Mouse (Mus musculus): ENCODE results near the gene Ebf1. TPM values are rescaled to one million over a fixed set of nuclear protein-coding genes. Genes with fewer than 3 reads are reported as not detected.

The Ebf1 gene
- polyA plus RNA-seq, 1 experiment from 2014 or later, result 61.7 TPM

GRCm38 (mm10) chr11:45002681-45003286, 385.7 kb downstream of the Ebf1 start:
- H3K4me1 ChIP-seq (ENCODE audit: control insufficient read depth, insufficient read depth, low read length), result peaks cover 9% of the 10 kb centered on the region
- H3K9ac ChIP-seq (ENCODE audit: low read length), result no peak overlapping the region
- no peaks in the 10 kb centered on the region for H3K36me3 ChIP-seq (ENCODE audit: control insufficient read depth, insufficient read depth, low read length)
- no peak overlapping the region for H3K4me3 ChIP-seq (ENCODE audit: low read depth, low read length)
- H3K9me3 ChIP-seq (ENCODE audit: control insufficient read depth, low read length), result no peaks in the 10 kb centered on the region
- ATAC-seq (ENCODE audit: insufficient number of reproducible peaks, low FRiP score, low TSS enrichment, low read depth), result no peak
- no peaks in the 10 kb centered on the region for H3K27me3 ChIP-seq (ENCODE audit: control insufficient read depth, insufficient read depth, low read length)
- WGBS, result 21% methylated on average over 5 of the region's 5 CpGs
- no peak for DNase-seq (ENCODE audit: low spot score)
- H3K27ac ChIP-seq (replicated peaks; ENCODE audit: low read depth, low read length), result no peak overlapping the region; the same call in 1 of the 2 replicates
- H3K4me2 ChIP-seq (ENCODE audit: low read depth, severe bottlenecking), result no peak overlapping the region

- Histone ChIP-seq H3K27ac (replicated peaks; ENCODE audit: low read depth, low read length) (peak overlapping the region; percentile 37), H3K4me1 (ENCODE audit: control insufficient read depth, insufficient read depth, low read length) (peaks cover 9% of the 10 kb centered on the region), H3K36me3 (ENCODE audit: control insufficient read depth, insufficient read depth, low read length) (no peaks in the 10 kb centered on the region), H3K9me3 (ENCODE audit: control insufficient read depth, low read length) (no peaks in the 10 kb centered on the region), H3K9ac (ENCODE audit: low read length) (no peak overlapping the region), H3K27me3 (ENCODE audit: control insufficient read depth, insufficient read depth, low read length) (no peaks in the 10 kb centered on the region), H3K4me3 (ENCODE audit: low read depth, low read length) (no peak overlapping the region), H3K4me2 (ENCODE audit: low read depth, severe bottlenecking) (no peak overlapping the region)
- no peak for DNase-seq (ENCODE audit: low spot score)
- no peak for ATAC-seq (ENCODE audit: insufficient number of reproducible peaks, low FRiP score, low TSS enrichment, low read depth)
- 34% methylated on average over 9 of the region's 9 CpGs for WGBS
Observed at GRCm38 (mm10) chr11:45003716-45004437, 386.8 kb downstream of the Ebf1 start.

GRCm38 (mm10) chr11:45007311-45007710, 390.2 kb downstream of the Ebf1 start:
- Histone ChIP-seq H3K27me3 (ENCODE audit: control insufficient read depth, insufficient read depth, low read length) (no peaks in the 10 kb centered on the region), H3K9me3 (ENCODE audit: control insufficient read depth, low read length) (no peaks in the 10 kb centered on the region), H3K27ac (replicated peaks; ENCODE audit: low read depth, low read length) (no peak overlapping the region), H3K4me3 (ENCODE audit: low read depth, low read length) (no peak overlapping the region), H3K4me2 (ENCODE audit: low read depth, severe bottlenecking) (no peak overlapping the region), H3K9ac (ENCODE audit: low read length) (no peak overlapping the region), H3K4me1 (ENCODE audit: control insufficient read depth, insufficient read depth, low read length) (peaks cover 9% of the 10 kb centered on the region), H3K36me3 (ENCODE audit: control insufficient read depth, insufficient read depth, low read length) (no peaks in the 10 kb centered on the region)
- 47% methylated on average over 11 of the region's 11 CpGs for WGBS
- DNase-seq (ENCODE audit: low spot score) (no peak), ATAC-seq (ENCODE audit: insufficient number of reproducible peaks, low FRiP score, low TSS enrichment, low read depth) (no peak)

- H3K9me3 ChIP-seq (ENCODE audit: control insufficient read depth, low read length), result no peaks in the 10 kb centered on the region
- no peak overlapping the region for H3K4me2 ChIP-seq (ENCODE audit: low read depth, severe bottlenecking)
- ATAC-seq (ENCODE audit: insufficient number of reproducible peaks, low FRiP score, low TSS enrichment, low read depth) (no peak), DNase-seq (ENCODE audit: low spot score) (peak; percentile 94)
- peaks cover 4% of the 10 kb centered on the region for H3K4me1 ChIP-seq (ENCODE audit: control insufficient read depth, insufficient read depth, low read length)
- WGBS, result 3% methylated on average over 7 of the region's 7 CpGs
- H3K36me3 ChIP-seq (ENCODE audit: control insufficient read depth, insufficient read depth, low read length), result no peaks in the 10 kb centered on the region
- no peak overlapping the region for H3K9ac ChIP-seq (ENCODE audit: low read length)
- no peak overlapping the region for H3K27ac ChIP-seq (replicated peaks; ENCODE audit: low read depth, low read length)
- no peaks in the 10 kb centered on the region for H3K27me3 ChIP-seq (ENCODE audit: control insufficient read depth, insufficient read depth, low read length)
- H3K4me3 ChIP-seq (ENCODE audit: low read depth, low read length), result no peak overlapping the region
Observed at GRCm38 (mm10) chr11:45008078-45008477, 391.0 kb downstream of the Ebf1 start.

DNA sequence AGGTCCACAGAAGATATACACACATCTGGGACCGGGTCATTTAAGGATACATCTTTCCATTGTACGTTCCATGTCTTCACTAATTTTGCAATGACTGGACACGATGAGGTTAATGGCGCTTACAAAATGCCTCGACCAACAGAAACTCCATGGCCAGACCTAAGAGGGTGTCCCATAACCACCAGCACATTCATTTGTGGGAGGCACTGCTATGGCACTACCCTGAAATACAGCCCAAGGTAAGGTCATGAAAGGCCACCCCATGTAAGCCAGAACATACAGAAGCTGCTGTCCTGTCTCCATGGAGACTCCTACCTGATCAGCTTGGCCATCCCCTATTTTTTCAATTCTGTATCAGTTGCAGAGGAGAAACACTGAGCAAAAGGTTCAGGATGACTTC, 391.6 kb downstream of the Ebf1 start:
- Histone ChIP-seq H3K36me3 (ENCODE audit: control insufficient read depth, insufficient read depth, low read length) (no peaks in the 10 kb centered on the region), H3K27me3 (ENCODE audit: control insufficient read depth, insufficient read depth, low read length) (no peaks in the 10 kb centered on the region), H3K4me2 (ENCODE audit: low read depth, severe bottlenecking) (no peak overlapping the region), H3K27ac (replicated peaks; ENCODE audit: low read depth, low read length) (no peak overlapping the region), H3K9ac (ENCODE audit: low read length) (no peak overlapping the region), H3K4me1 (ENCODE audit: control insufficient read depth, insufficient read depth, low read length) (peaks cover under 1% of the 10 kb centered on the region), H3K9me3 (ENCODE audit: control insufficient read depth, low read length) (no peaks in the 10 kb centered on the region), H3K4me3 (ENCODE audit: low read depth, low read length) (no peak overlapping the region)
- 90% methylated on average over 5 of the region's 5 CpGs for WGBS
- ATAC-seq (ENCODE audit: insufficient number of reproducible peaks, low FRiP score, low TSS enrichment, low read depth) (no peak), DNase-seq (ENCODE audit: low spot score) (no peak)

DNA sequence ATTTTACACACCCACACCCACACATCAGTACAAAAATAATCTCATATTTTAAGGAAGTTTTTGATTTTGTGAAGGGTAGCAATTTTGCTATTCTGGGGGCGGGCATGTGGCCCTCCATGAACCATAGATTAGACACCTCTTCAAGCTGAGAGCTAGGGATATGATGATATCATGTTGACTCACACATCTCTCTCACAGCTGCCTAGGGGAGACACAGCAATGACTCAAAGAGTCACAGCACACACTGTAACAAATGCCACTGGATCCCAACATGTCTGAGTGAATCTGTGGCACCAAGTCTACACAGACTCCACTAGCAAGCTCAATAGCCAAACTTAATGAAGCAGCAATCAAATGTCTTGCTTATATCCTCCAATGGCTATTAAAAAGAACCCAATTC, 395.0 kb downstream of the Ebf1 start:
- H3K27ac ChIP-seq (replicated peaks; ENCODE audit: low read depth, low read length), result no peak overlapping the region
- no peak overlapping the region for H3K4me2 ChIP-seq (ENCODE audit: low read depth, severe bottlenecking)
- H3K4me3 ChIP-seq (ENCODE audit: low read depth, low read length), result no peak overlapping the region
- H3K27me3 ChIP-seq (ENCODE audit: control insufficient read depth, insufficient read depth, low read length), result no peaks in the 10 kb centered on the region
- H3K4me1 ChIP-seq (ENCODE audit: control insufficient read depth, insufficient read depth, low read length), result no peaks in the 10 kb centered on the region
- 88% methylated on average over 1 of the region's 1 CpGs for WGBS
- no peak for ATAC-seq (ENCODE audit: insufficient number of reproducible peaks, low FRiP score, low TSS enrichment, low read depth)
- H3K9ac ChIP-seq (ENCODE audit: low read length), result no peak overlapping the region
- no peaks in the 10 kb centered on the region for H3K36me3 ChIP-seq (ENCODE audit: control insufficient read depth, insufficient read depth, low read length)
- no peak for DNase-seq (ENCODE audit: low spot score)
- H3K9me3 ChIP-seq (ENCODE audit: control insufficient read depth, low read length), result no peaks in the 10 kb centered on the region

DNA sequence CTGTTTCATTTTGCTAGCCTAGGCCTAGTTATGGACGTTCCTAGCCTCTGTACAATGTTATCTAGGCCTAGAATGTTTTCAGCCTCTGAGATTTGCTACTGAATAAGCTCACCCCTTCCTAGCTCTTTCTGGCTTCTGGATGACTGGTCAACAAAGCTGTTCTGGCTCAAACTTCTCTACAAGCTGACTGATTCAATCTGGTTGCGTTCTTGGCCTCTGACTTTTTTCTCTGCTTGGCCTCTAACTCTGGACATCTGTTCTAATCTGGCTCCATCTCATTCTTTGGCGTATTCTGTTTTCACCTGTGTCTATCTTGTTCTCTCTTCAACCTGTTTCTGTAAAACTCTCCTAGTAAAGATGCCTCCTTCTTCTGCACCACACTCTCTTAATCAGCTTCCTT, 400.4 kb downstream of the Ebf1 start:
- no peaks in the 10 kb centered on the region for H3K9me3 ChIP-seq (ENCODE audit: control insufficient read depth, low read length)
- H3K27ac ChIP-seq (replicated peaks; ENCODE audit: low read depth, low read length), result no peak overlapping the region
- no peaks in the 10 kb centered on the region for H3K36me3 ChIP-seq (ENCODE audit: control insufficient read depth, insufficient read depth, low read length)
- H3K4me2 ChIP-seq (ENCODE audit: low read depth, severe bottlenecking), result no peak overlapping the region
- H3K27me3 ChIP-seq (ENCODE audit: control insufficient read depth, insufficient read depth, low read length), result no peaks in the 10 kb centered on the region
- H3K4me3 ChIP-seq (ENCODE audit: low read depth, low read length), result no peak overlapping the region
- H3K9ac ChIP-seq (ENCODE audit: low read length), result no peak overlapping the region
- ATAC-seq (ENCODE audit: insufficient number of reproducible peaks, low FRiP score, low TSS enrichment, low read depth) (no peak), DNase-seq (ENCODE audit: low spot score) (no peak)
- 67% methylated on average over 3 of the region's 3 CpGs for WGBS
- no peaks in the 10 kb centered on the region for H3K4me1 ChIP-seq (ENCODE audit: control insufficient read depth, insufficient read depth, low read length)

- Histone ChIP-seq H3K27me3 (ENCODE audit: control insufficient read depth, insufficient read depth, low read length) (no peaks in the 10 kb centered on the region), H3K9me3 (ENCODE audit: control insufficient read depth, low read length) (no peaks in the 10 kb centered on the region), H3K4me3 (ENCODE audit: low read depth, low read length) (no peak overlapping the region), H3K4me1 (ENCODE audit: control insufficient read depth, insufficient read depth, low read length) (peaks cover 6% of the 10 kb centered on the region), H3K27ac (replicated peaks; ENCODE audit: low read depth, low read length) (no peak overlapping the region), H3K9ac (ENCODE audit: low read length) (no peak overlapping the region), H3K4me2 (ENCODE audit: low read depth, severe bottlenecking) (no peak overlapping the region), H3K36me3 (ENCODE audit: control insufficient read depth, insufficient read depth, low read length) (no peaks in the 10 kb centered on the region)
- WGBS, result 85% methylated on average over 5 of the region's 5 CpGs
- ATAC-seq (ENCODE audit: insufficient number of reproducible peaks, low FRiP score, low TSS enrichment, low read depth), result no peak
- DNase-seq (ENCODE audit: low spot score), result no peak
Observed at GRCm38 (mm10) chr11:45026012-45026411, 408.9 kb downstream of the Ebf1 start.

Measured in limb, embryonic 11.5 days (tissue).